Mouse (Mus musculus): ENCODE measurements around the gene Vmn1r85. TPM values are rescaled to one million over a fixed set of nuclear protein-coding genes. Genes with fewer than 3 reads are reported as not detected.

Vmn1r85 gene
- total RNA-seq, 2 experiments from 2014 or later, result not detected

GRCm38 (mm10) chr7:13038621-13039169 is 56.3 kb downstream of the Vmn1r85 start:
- ATAC-seq (replicated peaks; ENCODE audit: poor library complexity, severe bottlenecking), result peak; percentile 38

GRCm38 (mm10) chr7:13037901-13038555 is 56.9 kb downstream of the Vmn1r85 start, which contains the start of gene Ube2m:
Gene Ube2m, minus strand, starts transcription at chr7:13038275.
- ATAC-seq (replicated peaks; ENCODE audit: poor library complexity, severe bottlenecking), result peak; percentile 49

GRCm38 (mm10) chr7:13037366-13037765 is 57.6 kb downstream of the Vmn1r85 start:
- no peak for ATAC-seq (replicated peaks; ENCODE audit: poor library complexity, severe bottlenecking)

GRCm38 (mm10) chr7:13036806-13037205 is 58.2 kb downstream of the Vmn1r85 start:
- no peak for ATAC-seq (replicated peaks; ENCODE audit: poor library complexity, severe bottlenecking)

- ATAC-seq (replicated peaks; ENCODE audit: poor library complexity, severe bottlenecking), result no peak
Measured at GRCm38 (mm10) chr7:13035211-13035855, 59.6 kb downstream of the Vmn1r85 start.

DNA sequence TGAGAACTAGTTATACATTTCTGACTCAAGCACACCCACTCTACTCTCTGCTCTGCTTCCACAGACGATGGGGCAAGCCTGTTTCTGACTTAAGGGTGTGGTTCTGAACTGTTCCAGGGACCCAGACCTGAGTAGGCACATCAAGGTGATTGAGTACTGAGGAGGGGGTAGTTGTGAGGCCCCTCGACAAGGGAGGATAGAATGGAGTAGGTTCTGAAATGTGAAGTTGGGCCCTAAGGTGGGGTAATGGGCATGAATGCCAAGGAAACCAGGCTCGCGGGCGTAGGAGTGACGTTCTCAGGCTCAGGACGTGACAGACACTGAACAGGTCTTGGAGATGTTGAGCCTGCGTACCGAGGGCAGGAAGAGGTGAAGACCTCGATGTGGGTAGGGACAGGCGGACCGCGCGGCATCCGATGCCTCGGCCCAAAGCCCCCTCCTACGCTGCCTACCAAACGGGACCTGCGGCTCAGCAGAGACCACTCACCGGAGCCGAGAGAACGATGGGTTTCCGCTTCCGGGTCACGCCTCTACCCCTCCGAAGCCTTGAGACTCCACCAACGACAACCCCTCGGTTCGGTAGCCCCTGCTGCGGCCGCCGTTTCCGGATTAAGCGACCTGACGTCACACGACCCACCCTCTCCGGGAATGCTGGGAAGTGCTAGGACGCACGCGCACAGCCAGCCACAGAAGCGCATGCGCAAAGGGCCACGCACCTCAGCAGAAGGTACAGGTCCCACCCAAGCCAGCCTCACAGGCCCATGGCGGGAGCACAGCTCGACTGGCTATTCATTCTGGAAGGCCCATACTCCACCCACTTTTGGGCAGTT is 60.6 kb downstream of the Vmn1r85 start, which contains the start of gene Chmp2a:
Chmp2a (minus strand) TSS at position 660 of the 830 bp plus-strand sequence.
- ATAC-seq (replicated peaks; ENCODE audit: poor library complexity, severe bottlenecking), result peak; percentile 51

- no peak for ATAC-seq (replicated peaks; ENCODE audit: poor library complexity, severe bottlenecking)
Measured at GRCm38 (mm10) chr7:13033451-13034147, 61.4 kb downstream of the Vmn1r85 start.

Other genes with a start within 250 kb of the Vmn1r85 start
- gene Zfp128, start 214.0 kb downstream of the Vmn1r85 start, total RNA-seq (2014; fragmentation: Nextera tagmentation), result 3.4 and 3.6 TPM in 2 replicates
- gene Zfp128, start 214.0 kb downstream of the Vmn1r85 start, total RNA-seq (2017), result 2.5 and 3.1 TPM in 2 replicates
- 26.6 and 32.4 TPM in 2 replicates for gene Zscan22, start 197.4 kb downstream of the Vmn1r85 start, total RNA-seq (2014; fragmentation: Nextera tagmentation)
- 4.8 and 8.1 TPM in 2 replicates for gene Zscan22, start 197.4 kb downstream of the Vmn1r85 start, total RNA-seq (2017)
- gene Rps5, start 172.9 kb downstream of the Vmn1r85 start, total RNA-seq (2014; fragmentation: Nextera tagmentation), result 2,621 and 2,837 TPM in 2 replicates
- gene Rps5, start 172.9 kb downstream of the Vmn1r85 start, total RNA-seq (2017), result 1,142 and 1,421 TPM in 2 replicates
- gene Rnf225, start 167.8 kb downstream of the Vmn1r85 start, total RNA-seq (2014; fragmentation: Nextera tagmentation), result 0.92 and 0.95 TPM in 2 replicates
- 0.26 and 0.88 TPM in 2 replicates for gene Rnf225, start 167.8 kb downstream of the Vmn1r85 start, total RNA-seq (2017)
- 5.9 and 8.6 TPM in 2 replicates for gene Zfp324, start 129.3 kb downstream of the Vmn1r85 start, total RNA-seq (2014; fragmentation: Nextera tagmentation)
- 7.6 and 7.8 TPM in 2 replicates for gene Zfp324, start 129.3 kb downstream of the Vmn1r85 start, total RNA-seq (2017)
- gene Zfp446, start 117.3 kb downstream of the Vmn1r85 start, total RNA-seq (2014; fragmentation: Nextera tagmentation), result 5.4 and 9.5 TPM in 2 replicates
- 3.0 and 4.0 TPM in 2 replicates for gene Zfp446, start 117.3 kb downstream of the Vmn1r85 start, total RNA-seq (2017)
- gene Slc27a5, start 97.0 kb downstream of the Vmn1r85 start, total RNA-seq (2014; fragmentation: Nextera tagmentation), result not detected in 2 replicates
- gene Slc27a5, start 97.0 kb downstream of the Vmn1r85 start, total RNA-seq (2017), result not detected in 2 replicates
- 599 and 728 TPM in 2 replicates for gene Trim28, start 96.1 kb downstream of the Vmn1r85 start, total RNA-seq (2014; fragmentation: Nextera tagmentation)
- 489 and 493 TPM in 2 replicates for gene Trim28, start 96.1 kb downstream of the Vmn1r85 start, total RNA-seq (2017)
- 8.5 and 19.8 TPM in 2 replicates for gene Zbtb45, start 85.1 kb downstream of the Vmn1r85 start, total RNA-seq (2014; fragmentation: Nextera tagmentation)
- gene Zbtb45, start 85.1 kb downstream of the Vmn1r85 start, total RNA-seq (2017), result 4.9 and 11.9 TPM in 2 replicates
- gene Chmp2a, start 60.4 kb downstream of the Vmn1r85 start, total RNA-seq (2014; fragmentation: Nextera tagmentation), result 117 and 163 TPM in 2 replicates
- gene Chmp2a, start 60.4 kb downstream of the Vmn1r85 start, total RNA-seq (2017), result 162 and 196 TPM in 2 replicates
- 196 and 197 TPM in 2 replicates for gene Ube2m, start 56.9 kb downstream of the Vmn1r85 start, total RNA-seq (2014; fragmentation: Nextera tagmentation)
- 126 and 132 TPM in 2 replicates for gene Ube2m, start 56.9 kb downstream of the Vmn1r85 start, total RNA-seq (2017)
- gene Mzf1, start 40.4 kb downstream of the Vmn1r85 start, total RNA-seq (2014; fragmentation: Nextera tagmentation), result 0.43 TPM in 1 of 2 replicates, not detected in the other
- gene Mzf1, start 40.4 kb downstream of the Vmn1r85 start, total RNA-seq (2017), result 0.30 and 0.57 TPM in 2 replicates
- not detected in 2 replicates for gene Vmn1r86, start 24.7 kb upstream of the Vmn1r85 start, total RNA-seq (2014; fragmentation: Nextera tagmentation)
- not detected in 2 replicates for gene Vmn1r86, start 24.7 kb upstream of the Vmn1r85 start, total RNA-seq (2017)
- gene Vmn1r87, start 45.0 kb upstream of the Vmn1r85 start, total RNA-seq (2014; fragmentation: Nextera tagmentation), result not detected in 2 replicates
- gene Vmn1r87, start 45.0 kb upstream of the Vmn1r85 start, total RNA-seq (2017), result not detected in 2 replicates
- gene Vmn1r88, start 64.4 kb upstream of the Vmn1r85 start, total RNA-seq (2014; fragmentation: Nextera tagmentation), result 0.26 TPM in 1 of 2 replicates, not detected in the other
- gene Vmn1r88, start 64.4 kb upstream of the Vmn1r85 start, total RNA-seq (2017), result not detected in 2 replicates
- not detected in 2 replicates for gene Vmn1r89, start 117.8 kb upstream of the Vmn1r85 start, total RNA-seq (2014; fragmentation: Nextera tagmentation)
- gene Vmn1r89, start 117.8 kb upstream of the Vmn1r85 start, total RNA-seq (2017), result not detected in 2 replicates
- gene Lig1, start 182.1 kb upstream of the Vmn1r85 start, total RNA-seq (2014; fragmentation: Nextera tagmentation), result 152 and 196 TPM in 2 replicates
- gene Lig1, start 182.1 kb upstream of the Vmn1r85 start, total RNA-seq (2017), result 70.0 and 89.5 TPM in 2 replicates
- gene Zswim9, start 183.5 kb upstream of the Vmn1r85 start, total RNA-seq (2014; fragmentation: Nextera tagmentation), result 3.4 and 5.8 TPM in 2 replicates
- 1.9 and 3.8 TPM in 2 replicates for gene Zswim9, start 183.5 kb upstream of the Vmn1r85 start, total RNA-seq (2017)
- 2.1 TPM in 1 of 2 replicates, not detected in the other for gene Pla2g4c, start 229.5 kb upstream of the Vmn1r85 start, total RNA-seq (2014; fragmentation: Nextera tagmentation)
- 0.60 TPM in 1 of 2 replicates, not detected in the other for gene Pla2g4c, start 229.5 kb upstream of the Vmn1r85 start, total RNA-seq (2017)

All from granulocyte monocyte progenitor cell, adult 5-6 weeks (primary cell).